Mouse (Mus musculus) midbrain, embryonic 16.5 days (tissue): ENCODE data around the gene Tarbp2. TPM values are rescaled to one million over a fixed set of nuclear protein-coding genes. Genes with fewer than 3 reads are reported as not detected.

Experiments used
- ATAC-seq: fragments of 200-750 bp; cut with Nextera tagmentation; 2 replicates; pipeline ENCODE4 v1.8.0; 2017; ENCODE audit warnings: moderate TSS enrichment
- H3K27ac ChIP-seq: fragments of 300-500 bp; sonication (generic); 2 replicates; pipeline ENCODE4 v1.5.1; 2014; ENCODE audit warnings: mild to moderate bottlenecking, low read length, mixed read lengths
- H3K27me3 ChIP-seq: fragments of 300-500 bp; sonication (generic); 2 replicates; pipeline ENCODE4 v1.6.1; 2014; ENCODE audit warnings: low read depth, low read length, mixed read lengths; ENCODE audit not compliant: control insufficient read depth, insufficient read depth
- H3K36me3 ChIP-seq: fragments of 300-500 bp; sonication (generic); 2 replicates; pipeline ENCODE4 v1.6.1; 2014; ENCODE audit warnings: mild to moderate bottlenecking, low read length, moderate library complexity, mixed read lengths; ENCODE audit not compliant: control insufficient read depth, insufficient read depth
- H3K4me1 ChIP-seq: fragments of 300-500 bp; sonication (generic); 2 replicates; pipeline ENCODE4 v1.6.1; 2014; ENCODE audit warnings: mild to moderate bottlenecking, low read length, mixed read lengths; ENCODE audit not compliant: control insufficient read depth, insufficient read depth
- H3K4me2 ChIP-seq: fragments of 300-500 bp; sonication (generic); 2 replicates; pipeline ENCODE4 v1.6.1; 2014; ENCODE audit warnings: mild to moderate bottlenecking, low read length, mixed read lengths
- H3K4me3 ChIP-seq: fragments of 300-500 bp; sonication (generic); 2 replicates; pipeline ENCODE4 v1.5.1; 2014; ENCODE audit warnings: low read depth, mild to moderate bottlenecking, low read length, moderate library complexity, mixed read lengths
- H3K9ac ChIP-seq: fragments of 300-500 bp; sonication (generic); 2 replicates; pipeline ENCODE4 v1.6.1; 2014; ENCODE audit warnings: low read depth, low read length, mixed read lengths
- H3K9me3 ChIP-seq: fragments of 300-500 bp; sonication (generic); replicated peaks from 2 replicates; pipeline ENCODE4 v1.6.1; 2014; ENCODE audit warnings: mild to moderate bottlenecking, low read length, mixed read lengths; ENCODE audit not compliant: control insufficient read depth, poor library complexity, severe bottlenecking
- WGBS: fragments of 180-500 bp; shearing (Covaris S2); extraction: QIAGEN DNeasy Blood & Tissue Kit; methylation state at CpG from one replicate; pipeline ENCODE4 v1.1.7; 2014; 5-methylcytosine and 5-hydroxymethylcytosine counted together
- polyA plus RNA-seq: library from polyadenylated mRNA; unstranded; fragments of >200 nt; fragmentation: Nextera tagmentation; extraction: Ambion mirVana; gene quantifications from 2 replicates; pipeline ENCODE4 v1.2.1, GENCODE M21; 2015

Gene Tarbp2
- polyA plus RNA-seq, 1 experiment from 2014 or later: 105 TPM

DNA sequence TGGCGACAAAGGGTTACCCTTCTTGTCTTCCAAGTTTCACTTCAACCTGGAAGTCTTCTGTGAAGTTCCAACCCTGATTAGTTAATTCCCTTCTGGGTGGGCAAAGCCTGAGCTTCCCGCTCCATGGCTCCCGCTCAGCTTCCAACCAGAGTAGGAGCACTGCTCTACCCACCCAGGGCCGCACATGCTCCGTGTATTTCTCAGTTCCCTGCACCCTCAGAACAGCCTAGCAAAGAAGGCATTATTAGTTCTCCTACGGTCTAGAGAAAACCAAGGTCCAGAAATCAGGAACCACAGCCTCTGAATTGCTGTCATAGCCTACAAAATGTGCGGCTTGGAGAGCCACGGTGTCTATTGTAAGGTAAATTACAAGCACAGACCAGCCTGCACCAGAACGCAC lies 7.9 kb upstream of the Tarbp2 start:
- H3K27ac ChIP-seq: peak overlapping the region; percentile 94
- peak overlapping the region; percentile 81 for H3K4me2 ChIP-seq
- H3K36me3 ChIP-seq: peaks cover 11% of the 10 kb centered on the region; the same call in 1 of the 2 replicates
- H3K4me1 ChIP-seq: peaks cover 51% of the 10 kb centered on the region
- H3K4me3 ChIP-seq: peak overlapping the region; percentile 70
- H3K9ac ChIP-seq: peak overlapping the region; percentile 87
- H3K9me3 ChIP-seq: no peaks in the 10 kb centered on the region
- peak; percentile 82 for ATAC-seq
- no peaks in the 10 kb centered on the region for H3K27me3 ChIP-seq
- 6% methylated on average over 9 of the region's 9 CpGs for WGBS

DNA sequence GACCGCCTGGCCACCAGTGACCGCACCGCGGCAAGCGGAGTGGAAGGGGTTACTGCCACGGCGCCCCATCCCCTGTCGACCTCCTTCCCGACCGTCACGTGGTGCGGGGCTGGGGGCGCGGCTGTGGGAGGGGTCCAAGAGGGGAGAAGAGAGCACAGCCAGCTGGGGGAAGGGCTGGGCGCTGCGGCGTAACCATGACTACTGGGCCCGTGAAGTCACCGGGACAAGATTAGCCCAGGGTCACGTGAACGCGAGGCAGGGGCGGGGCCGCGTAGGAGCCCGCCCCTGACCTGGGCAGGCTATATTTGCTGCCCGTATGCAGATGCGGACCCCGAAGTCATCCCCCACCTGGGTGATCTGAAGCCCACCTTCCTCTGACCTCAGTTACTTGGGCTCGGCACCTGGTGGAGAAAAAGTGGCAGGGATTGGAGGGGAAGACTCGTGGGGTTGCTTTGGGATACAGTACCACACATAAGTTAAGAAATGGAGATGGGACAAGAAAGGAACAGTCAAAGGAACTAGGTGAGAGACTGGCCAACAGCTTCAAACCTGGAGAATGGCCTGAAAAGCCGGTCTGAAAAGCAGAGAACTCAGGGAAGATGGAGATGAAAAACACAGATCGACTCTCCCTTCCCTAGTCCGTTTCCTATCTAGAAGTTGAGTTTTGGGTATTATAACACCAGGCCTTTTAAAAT lies 7.3 kb upstream of the Tarbp2 start:
- peak overlapping the region; percentile 94 for H3K27ac ChIP-seq
- peaks cover 57% of the 10 kb centered on the region for H3K4me1 ChIP-seq
- peaks cover 6% of the 10 kb centered on the region; the same call in 1 of the 2 replicates for H3K36me3 ChIP-seq
- peak overlapping the region; percentile 70 for H3K4me3 ChIP-seq
- no peaks in the 10 kb centered on the region for H3K27me3 ChIP-seq
- WGBS: 2% methylated on average over 34 of the region's 34 CpGs
- ATAC-seq: peak; percentile 94
- peak overlapping the region; percentile 81 for H3K4me2 ChIP-seq
- H3K9me3 ChIP-seq: no peaks in the 10 kb centered on the region
- H3K9ac ChIP-seq: peak overlapping the region; percentile 87

DNA sequence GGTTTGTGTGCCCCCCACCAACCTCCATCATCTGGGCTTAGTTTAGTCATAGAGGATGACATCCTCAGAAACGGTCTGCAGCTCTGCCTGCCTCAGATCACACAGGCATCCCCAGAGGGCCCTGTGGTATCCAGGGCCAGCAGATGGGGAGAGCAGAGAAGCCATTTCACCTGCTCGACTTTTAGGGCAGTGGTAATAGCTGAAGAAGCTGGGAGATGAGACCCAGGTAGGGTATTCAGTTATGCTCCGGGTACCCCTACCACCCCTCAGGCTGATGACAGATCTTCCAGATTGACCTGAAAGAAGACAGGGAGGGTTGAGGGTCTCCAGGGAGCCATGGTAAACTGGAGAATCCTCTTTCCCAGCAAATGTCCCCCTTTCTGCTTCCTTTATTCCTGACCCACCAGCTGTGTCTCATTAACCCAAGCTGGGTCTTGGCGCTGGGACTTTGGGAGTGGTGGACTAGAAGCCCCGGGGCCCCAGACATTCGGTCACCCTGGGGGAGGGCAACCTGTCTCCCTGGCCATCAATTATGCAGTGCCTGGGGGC lies 6.6 kb upstream of the Tarbp2 start:
- Histone ChIP-seq H3K27me3 (no peaks in the 10 kb centered on the region), H3K4me2 (peak overlapping the region; percentile 81), H3K4me1 (peaks cover 61% of the 10 kb centered on the region), H3K36me3 (peaks cover 6% of the 10 kb centered on the region; the same call in 1 of the 2 replicates), H3K9ac (peak overlapping the region; percentile 87), H3K27ac (peak overlapping the region; percentile 94), H3K4me3 (peak overlapping the region; percentile 70), H3K9me3 (no peaks in the 10 kb centered on the region)
- 6% methylated on average over 6 of the region's 6 CpGs for WGBS
- 0 out of 2 replicates have a peak, but pooled peaks have one; percentile 22 for ATAC-seq

DNA sequence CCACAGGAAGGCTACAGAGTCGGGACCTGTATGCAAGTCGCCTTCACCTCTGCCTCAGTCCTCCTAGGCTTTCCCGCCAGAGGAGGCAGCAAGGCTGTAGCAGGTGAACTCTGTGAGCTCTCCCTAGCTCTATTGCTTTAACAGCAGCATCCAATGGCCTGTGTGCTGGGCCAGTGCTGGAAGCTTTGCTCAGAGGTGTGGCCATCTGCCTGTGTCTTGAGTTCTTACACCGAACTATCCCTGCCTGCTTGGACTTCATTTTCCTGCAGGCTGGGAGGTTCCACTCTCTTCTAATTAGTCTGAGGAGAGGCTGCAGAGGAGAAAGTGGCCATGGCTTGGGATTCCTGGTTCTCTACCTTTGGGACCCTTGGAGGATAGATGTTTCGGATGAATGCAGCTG lies 6.0 kb upstream of the Tarbp2 start:
- Histone ChIP-seq H3K27ac (peak overlapping the region; percentile 94), H3K4me1 (peaks cover 61% of the 10 kb centered on the region), H3K36me3 (peaks cover 6% of the 10 kb centered on the region; the same call in 1 of the 2 replicates), H3K4me2 (peak overlapping the region; percentile 81), H3K9me3 (no peaks in the 10 kb centered on the region), H3K27me3 (no peaks in the 10 kb centered on the region), H3K9ac (peak overlapping the region; percentile 87; the same call in 1 of the 2 replicates), H3K4me3 (no peak overlapping the region)
- WGBS: 26% methylated on average over 5 of the region's 5 CpGs
- ATAC-seq: no peak

DNA sequence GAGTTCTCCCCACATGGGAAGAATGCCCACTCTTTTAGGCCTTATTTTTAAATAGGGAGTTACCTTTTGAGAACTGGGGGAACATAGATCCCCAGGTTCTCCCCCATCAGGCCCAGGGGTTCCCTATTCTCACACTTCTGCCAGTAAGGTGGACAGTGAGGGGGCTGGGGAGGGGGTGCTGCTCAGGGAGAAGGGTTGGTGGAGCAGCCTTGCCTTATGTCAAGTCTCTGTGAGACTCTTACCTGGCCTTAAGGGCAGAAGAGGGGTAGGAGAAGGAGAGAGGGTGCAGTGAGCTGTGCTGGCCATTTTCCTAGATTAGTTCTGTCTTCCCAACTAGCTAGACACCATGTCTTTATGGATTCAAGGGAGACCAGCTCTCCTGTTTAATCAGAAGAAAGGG lies 5.5 kb upstream of the Tarbp2 start:
- Histone ChIP-seq H3K4me1 (peaks cover 61% of the 10 kb centered on the region), H3K4me2 (peak overlapping the region; percentile 10; the same call in 1 of the 2 replicates)

DNA sequence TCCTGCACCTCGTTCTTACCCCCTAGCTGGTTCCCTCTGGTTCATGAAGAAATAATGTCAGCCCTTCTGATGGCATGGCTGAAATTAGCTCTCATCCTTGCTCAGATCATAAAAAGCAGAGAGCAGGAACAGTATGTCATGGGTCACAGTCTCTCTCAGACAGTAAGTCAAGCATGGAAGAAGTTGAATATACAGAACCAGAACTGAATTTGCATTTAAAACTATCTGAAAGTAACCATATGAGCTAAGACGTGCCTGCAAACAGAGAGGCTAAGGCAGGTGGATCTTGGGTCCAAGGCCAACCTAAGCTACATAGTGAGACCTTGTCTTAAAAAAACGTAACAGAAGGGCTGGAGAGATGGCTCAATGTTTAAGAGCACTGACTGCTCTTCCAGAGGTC lies 5.0 kb upstream of the Tarbp2 start:
- H3K27ac ChIP-seq: no peak overlapping the region
- no peaks in the 10 kb centered on the region for H3K27me3 ChIP-seq
- no peak overlapping the region for H3K4me2 ChIP-seq
- no peak overlapping the region for H3K9ac ChIP-seq
- H3K36me3 ChIP-seq: peaks cover 3% of the 10 kb centered on the region; the same call in 1 of the 2 replicates
- no peaks in the 10 kb centered on the region for H3K9me3 ChIP-seq
- no peak overlapping the region for H3K4me3 ChIP-seq
- WGBS: 83% methylated on average over 3 of the region's 3 CpGs
- no peak for ATAC-seq
- H3K4me1 ChIP-seq: peaks cover 61% of the 10 kb centered on the region

More for the DNA sequence above, 5.5 kb upstream of the Tarbp2 start:
- no peak for ATAC-seq
- peak overlapping the region; percentile 87; the same call in 1 of the 2 replicates for H3K9ac ChIP-seq
- H3K9me3 ChIP-seq: no peaks in the 10 kb centered on the region
- no peak overlapping the region for H3K4me3 ChIP-seq
- peaks cover 5% of the 10 kb centered on the region; the same call in 1 of the 2 replicates for H3K36me3 ChIP-seq
- no peaks in the 10 kb centered on the region for H3K27me3 ChIP-seq
- H3K27ac ChIP-seq: 0 out of 2 replicates have a peak overlapping the region, but pooled peaks have one; percentile 94

DNA sequence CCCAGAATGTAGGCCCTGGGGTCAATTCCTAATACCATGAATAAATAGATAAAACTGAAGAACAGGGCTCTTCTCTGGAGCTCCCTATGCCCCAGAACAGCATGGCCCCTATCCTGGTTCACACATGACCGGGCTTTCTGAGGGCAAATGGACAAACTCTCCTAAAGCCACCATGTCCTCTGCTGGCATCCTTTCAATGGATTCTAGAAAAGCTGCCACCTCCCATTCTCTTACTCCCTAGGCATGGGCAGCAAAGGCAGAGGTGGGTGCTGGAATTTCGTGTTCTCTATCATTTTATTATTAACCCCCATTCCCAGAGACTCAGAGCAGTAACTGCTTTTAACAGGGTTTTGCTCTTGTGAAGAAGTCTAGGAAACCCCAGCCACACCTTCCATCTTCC lies 2.7 kb upstream of the Tarbp2 start:
- Histone ChIP-seq H3K4me1 (peaks cover 56% of the 10 kb centered on the region), H3K36me3 (no peaks in the 10 kb centered on the region), H3K27me3 (no peaks in the 10 kb centered on the region), H3K9me3 (no peaks in the 10 kb centered on the region), H3K4me3 (peak overlapping the region; percentile 69), H3K27ac (no peak overlapping the region), H3K9ac (no peak overlapping the region), H3K4me2 (peak overlapping the region; percentile 91)
- 87% methylated on average over 2 of the region's 2 CpGs for WGBS
- no peak for ATAC-seq

DNA sequence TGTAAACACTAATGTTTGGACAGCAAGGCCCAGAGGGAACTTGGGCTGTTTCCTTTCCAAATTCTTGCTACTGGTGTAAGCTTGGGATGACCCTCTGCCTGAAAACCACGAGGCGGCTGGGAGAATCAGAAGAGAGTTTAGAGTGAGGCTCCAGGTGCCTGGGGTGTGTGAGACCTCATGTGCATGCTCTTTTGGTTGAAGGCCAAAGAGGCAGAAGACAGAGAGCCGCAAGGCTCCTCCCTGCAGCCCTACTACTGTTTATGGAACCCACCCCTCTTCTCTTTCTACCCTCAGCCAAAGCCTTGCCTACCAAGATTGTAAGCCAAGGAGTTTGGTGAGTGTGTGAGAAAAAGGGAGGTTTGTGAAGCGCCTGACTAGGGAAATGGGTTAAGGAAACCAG lies 2.2 kb upstream of the Tarbp2 start:
- H3K4me3 ChIP-seq: peak overlapping the region; percentile 69
- 48% methylated on average over 4 of the region's 4 CpGs for WGBS
- H3K36me3 ChIP-seq: no peaks in the 10 kb centered on the region
- H3K4me1 ChIP-seq: peaks cover 55% of the 10 kb centered on the region
- H3K4me2 ChIP-seq: peak overlapping the region; percentile 91
- no peaks in the 10 kb centered on the region for H3K9me3 ChIP-seq
- no peaks in the 10 kb centered on the region for H3K27me3 ChIP-seq
- H3K9ac ChIP-seq: peak overlapping the region; percentile 90
- no peak for ATAC-seq
- peak overlapping the region; percentile 96 for H3K27ac ChIP-seq

DNA sequence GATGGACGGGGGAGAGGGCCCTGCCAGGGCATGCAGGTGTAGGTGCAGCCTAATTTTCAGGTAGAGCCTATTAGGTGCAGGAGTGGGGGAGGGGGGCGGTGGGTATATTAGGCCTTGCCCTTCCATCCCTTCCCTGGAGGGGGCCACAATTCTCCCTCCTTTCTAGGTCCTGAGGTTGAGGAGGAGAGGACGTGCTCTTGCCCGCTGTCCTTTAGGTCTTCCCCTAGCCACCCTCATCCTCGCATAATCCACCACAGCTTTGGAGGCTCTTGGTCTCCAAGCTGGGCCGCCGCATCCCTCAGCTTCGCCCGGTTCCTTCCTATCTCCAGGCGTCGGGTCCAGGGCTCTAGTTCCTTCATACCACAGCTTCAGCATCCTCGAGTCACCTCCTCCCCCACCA lies 1.7 kb upstream of the Tarbp2 start:
- H3K27me3 ChIP-seq: no peaks in the 10 kb centered on the region
- peak overlapping the region; percentile 69 for H3K4me3 ChIP-seq
- peak overlapping the region; percentile 96 for H3K27ac ChIP-seq
- H3K4me2 ChIP-seq: peak overlapping the region; percentile 91
- no peak for ATAC-seq
- peaks cover 1% of the 10 kb centered on the region for H3K36me3 ChIP-seq
- no peaks in the 10 kb centered on the region for H3K9me3 ChIP-seq
- WGBS: 0% methylated on average over 12 of the region's 12 CpGs
- peak overlapping the region; percentile 90 for H3K9ac ChIP-seq
- peaks cover 50% of the 10 kb centered on the region for H3K4me1 ChIP-seq
